Mouse (Mus musculus): ENCODE results near the gene Gm20696. TPM values are rescaled to one million over a fixed set of nuclear protein-coding genes. Genes with fewer than 3 reads are reported as not detected.

Gm20696 gene
- polyA plus RNA-seq, 1 experiment, result not detected

DNA sequence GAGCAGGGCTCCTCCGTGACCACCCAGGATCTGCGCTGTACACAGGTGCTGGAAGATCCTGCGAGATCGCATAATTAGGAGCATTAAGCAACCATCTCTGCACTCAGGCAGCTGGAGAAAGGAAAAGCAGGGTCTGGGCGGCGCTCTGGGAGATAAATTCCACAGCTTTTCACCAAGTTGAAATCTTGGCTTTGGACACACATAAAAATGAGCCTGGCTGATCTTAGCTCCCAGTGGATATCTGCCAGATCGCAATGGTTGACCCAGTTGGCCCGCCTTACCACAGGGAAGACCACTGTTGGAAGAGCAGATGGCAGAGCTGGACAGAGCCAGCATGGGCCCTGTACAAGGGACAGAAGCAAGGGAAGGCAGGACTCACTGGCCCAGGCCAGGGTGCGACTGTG is 157.4 kb downstream of the Gm20696 start:
- Histone ChIP-seq H3K27me3 (ENCODE audit: control insufficient read depth) (no peaks in the 10 kb centered on the region), H3K9me3 (ENCODE audit: control insufficient read depth, low read length) (no peaks in the 10 kb centered on the region), H3K4me3 (replicated peaks) (no peak overlapping the region), H3K4me1 (ENCODE audit: control insufficient read depth) (no peaks in the 10 kb centered on the region), H3K36me3 (ENCODE audit: control insufficient read depth) (peaks cover 7% of the 10 kb centered on the region)
- TF ChIP-seq GATA1 (IDR thresholded peaks at IDR 0.05; ENCODE audit: low read length) (no peak), TAL1 (IDR thresholded peaks at IDR 0.05; ENCODE audit: low read length) (no peak)

GRCm38 (mm10) chr6:99506816-99507215 is 159.8 kb downstream of the Gm20696 start:
- Histone ChIP-seq H3K4me3 (replicated peaks) (no peak overlapping the region), H3K9me3 (ENCODE audit: control insufficient read depth, low read length) (no peaks in the 10 kb centered on the region), H3K4me1 (ENCODE audit: control insufficient read depth) (no peaks in the 10 kb centered on the region), H3K36me3 (ENCODE audit: control insufficient read depth) (peaks cover 7% of the 10 kb centered on the region), H3K27me3 (ENCODE audit: control insufficient read depth) (no peaks in the 10 kb centered on the region)
- no peak for TF ChIP-seq GATA1 (IDR thresholded peaks at IDR 0.05; ENCODE audit: low read length)
- TF ChIP-seq TAL1 (IDR thresholded peaks at IDR 0.05; ENCODE audit: low read length), result no peak

DNA sequence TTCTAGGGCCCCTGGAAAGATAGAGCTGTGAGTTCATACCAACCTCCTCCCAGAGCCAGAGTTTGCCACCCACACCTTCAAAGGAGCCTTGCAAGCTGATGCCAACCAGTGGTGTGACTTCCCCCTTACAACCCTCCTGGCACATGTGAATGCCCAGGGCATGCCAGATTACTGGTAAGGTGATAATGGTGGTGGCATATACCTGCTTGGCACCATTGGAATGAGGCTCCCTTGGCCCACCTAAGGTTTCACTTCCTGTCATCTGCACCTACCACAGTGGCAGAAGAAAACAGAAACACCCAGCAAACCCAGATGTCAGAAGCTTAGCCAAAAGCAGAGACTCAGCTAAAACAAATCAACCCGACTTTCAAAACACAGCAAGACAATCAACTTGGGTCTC is 162.9 kb downstream of the Gm20696 start:
- Histone ChIP-seq H3K27me3 (ENCODE audit: control insufficient read depth) (no peaks in the 10 kb centered on the region), H3K36me3 (ENCODE audit: control insufficient read depth) (peaks cover 7% of the 10 kb centered on the region), H3K4me1 (ENCODE audit: control insufficient read depth) (no peaks in the 10 kb centered on the region), H3K4me3 (replicated peaks) (no peak overlapping the region), H3K9me3 (ENCODE audit: control insufficient read depth, low read length) (no peaks in the 10 kb centered on the region)
- TF ChIP-seq GATA1 (IDR thresholded peaks at IDR 0.05; ENCODE audit: low read length), result no peak
- TF ChIP-seq TAL1 (IDR thresholded peaks at IDR 0.05; ENCODE audit: low read length), result no peak

GRCm38 (mm10) chr6:99502727-99503126 is 163.9 kb downstream of the Gm20696 start:
- Histone ChIP-seq H3K27me3 (ENCODE audit: control insufficient read depth) (no peaks in the 10 kb centered on the region), H3K4me3 (replicated peaks) (no peak overlapping the region), H3K36me3 (ENCODE audit: control insufficient read depth) (peaks cover 7% of the 10 kb centered on the region), H3K4me1 (ENCODE audit: control insufficient read depth) (no peaks in the 10 kb centered on the region), H3K9me3 (ENCODE audit: control insufficient read depth, low read length) (no peaks in the 10 kb centered on the region)
- no peak for TF ChIP-seq GATA1 (IDR thresholded peaks at IDR 0.05; ENCODE audit: low read length)
- no peak for TF ChIP-seq TAL1 (IDR thresholded peaks at IDR 0.05; ENCODE audit: low read length)

DNA sequence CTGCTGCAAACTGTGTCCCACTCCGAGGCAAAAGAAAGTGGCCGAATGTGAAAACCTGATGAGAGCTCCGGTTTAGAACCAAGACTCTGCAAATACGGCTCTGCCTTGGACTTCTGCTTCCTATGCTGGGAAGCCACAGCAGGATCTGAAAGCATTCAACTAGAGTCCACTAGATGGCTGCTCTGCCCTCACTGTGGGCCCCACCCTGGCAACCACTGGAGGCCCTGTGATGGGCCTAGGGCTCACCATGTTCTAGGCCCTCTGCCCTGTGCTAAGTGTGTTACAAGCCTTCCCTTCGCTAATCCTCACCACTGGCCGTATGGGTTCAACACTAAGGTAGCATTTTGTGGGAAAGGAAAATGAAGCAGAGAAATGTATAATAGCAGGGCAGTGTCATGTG is 164.3 kb downstream of the Gm20696 start:
- H3K36me3 ChIP-seq (ENCODE audit: control insufficient read depth), result peaks cover 7% of the 10 kb centered on the region
- no peaks in the 10 kb centered on the region for H3K9me3 ChIP-seq (ENCODE audit: control insufficient read depth, low read length)
- H3K27me3 ChIP-seq (ENCODE audit: control insufficient read depth), result no peaks in the 10 kb centered on the region
- no peaks in the 10 kb centered on the region for H3K4me1 ChIP-seq (ENCODE audit: control insufficient read depth)
- TF ChIP-seq TAL1 (IDR thresholded peaks at IDR 0.05; ENCODE audit: low read length) (no peak), GATA1 (IDR thresholded peaks at IDR 0.05; ENCODE audit: low read length) (no peak)
- no peak overlapping the region for H3K4me3 ChIP-seq (replicated peaks)

- no peaks in the 10 kb centered on the region; the same call in 1 of the 2 replicates for H3K4me1 ChIP-seq (ENCODE audit: control insufficient read depth)
- H3K27me3 ChIP-seq (ENCODE audit: control insufficient read depth), result no peaks in the 10 kb centered on the region
- no peaks in the 10 kb centered on the region for H3K36me3 ChIP-seq (ENCODE audit: control insufficient read depth)
- TF ChIP-seq GATA1 (IDR thresholded peaks at IDR 0.05; ENCODE audit: low read length) (no peak), TAL1 (IDR thresholded peaks at IDR 0.05; ENCODE audit: low read length) (no peak)
- no peak overlapping the region for H3K4me3 ChIP-seq (replicated peaks)
- no peaks in the 10 kb centered on the region for H3K9me3 ChIP-seq (ENCODE audit: control insufficient read depth, low read length)
Observed at GRCm38 (mm10) chr6:99500570-99501270, 165.9 kb downstream of the Gm20696 start.

DNA sequence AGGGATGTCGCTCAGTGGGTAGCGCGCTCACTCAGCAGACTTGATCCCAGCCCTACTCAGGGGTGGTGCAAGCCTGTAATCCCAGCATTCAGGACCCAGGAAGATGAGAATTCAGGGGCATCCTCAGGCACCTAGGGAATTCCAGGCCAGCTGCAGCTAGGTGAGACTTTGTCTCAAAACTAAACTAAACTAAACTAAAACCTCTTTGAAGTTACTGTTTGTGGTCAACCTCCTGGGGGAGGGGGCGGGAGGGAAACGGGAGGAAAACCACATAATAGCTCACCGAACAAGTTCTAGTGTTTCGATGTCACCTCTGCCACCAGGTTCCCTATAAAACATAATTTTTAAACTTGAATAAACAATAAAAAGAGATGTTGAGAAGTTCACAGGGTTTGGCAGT is 168.5 kb downstream of the Gm20696 start:
- H3K9me3 ChIP-seq (ENCODE audit: control insufficient read depth, low read length), result no peaks in the 10 kb centered on the region
- H3K27me3 ChIP-seq (ENCODE audit: control insufficient read depth), result no peaks in the 10 kb centered on the region
- TF ChIP-seq TAL1 (IDR thresholded peaks at IDR 0.05; ENCODE audit: low read length) (no peak), GATA1 (IDR thresholded peaks at IDR 0.05; ENCODE audit: low read length) (no peak)
- H3K4me3 ChIP-seq (replicated peaks), result no peak overlapping the region
- no peaks in the 10 kb centered on the region for H3K36me3 ChIP-seq (ENCODE audit: control insufficient read depth)
- H3K4me1 ChIP-seq (ENCODE audit: control insufficient read depth), result peaks cover under 1% of the 10 kb centered on the region

DNA sequence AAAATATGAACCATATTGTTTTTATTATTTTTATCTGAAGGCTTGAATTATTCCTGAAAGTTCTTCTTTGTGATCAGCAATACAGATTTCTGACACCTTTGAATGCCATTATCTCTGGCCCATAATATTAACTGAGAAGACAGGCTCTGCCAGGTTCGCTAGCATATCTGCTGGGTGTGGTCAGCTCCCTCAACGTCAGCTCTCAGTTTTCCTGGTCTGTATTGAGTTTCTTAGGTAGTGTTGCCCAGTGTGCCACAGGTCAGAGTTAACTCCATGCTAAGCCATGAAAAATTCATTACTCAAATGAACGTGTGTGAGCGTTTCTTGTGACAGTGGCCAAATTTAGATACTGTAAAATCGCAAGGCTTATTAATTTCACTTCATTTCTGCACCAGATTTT is 170.5 kb downstream of the Gm20696 start:
- Histone ChIP-seq H3K4me1 (ENCODE audit: control insufficient read depth) (peaks cover 7% of the 10 kb centered on the region), H3K9me3 (ENCODE audit: control insufficient read depth, low read length) (no peaks in the 10 kb centered on the region)

DNA sequence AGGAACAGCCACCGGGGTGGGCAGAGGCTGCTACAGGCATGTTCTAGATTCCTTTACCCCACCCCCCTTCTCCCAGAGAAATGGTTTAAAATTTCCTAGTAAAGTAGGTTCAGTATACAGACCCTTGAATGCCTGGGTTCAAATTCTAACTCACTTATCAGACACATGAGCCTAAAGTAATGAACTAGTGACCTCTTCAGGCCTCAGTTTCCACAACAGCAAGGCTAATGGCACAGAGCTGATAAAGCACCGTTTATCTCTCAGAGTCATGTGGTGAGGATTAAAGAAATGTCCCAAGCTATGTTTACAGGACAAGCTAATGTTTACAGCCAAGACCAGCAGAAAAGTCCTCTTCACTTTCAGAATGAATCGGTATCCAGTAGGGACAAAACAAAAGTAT is 173.7 kb downstream of the Gm20696 start:
- H3K9me3 ChIP-seq (ENCODE audit: control insufficient read depth, low read length), result no peaks in the 10 kb centered on the region
- H3K4me3 ChIP-seq (replicated peaks), result no peak overlapping the region
- H3K36me3 ChIP-seq (ENCODE audit: control insufficient read depth), result no peaks in the 10 kb centered on the region; the same call in 1 of the 2 replicates
- peaks cover 7% of the 10 kb centered on the region for H3K4me1 ChIP-seq (ENCODE audit: control insufficient read depth)
- H3K27me3 ChIP-seq (ENCODE audit: control insufficient read depth), result no peaks in the 10 kb centered on the region
- TF ChIP-seq GATA1 (IDR thresholded peaks at IDR 0.05; ENCODE audit: low read length), result no peak
- no peak for TF ChIP-seq TAL1 (IDR thresholded peaks at IDR 0.05; ENCODE audit: low read length)

More for the DNA sequence above, 170.5 kb downstream of the Gm20696 start:
- no peaks in the 10 kb centered on the region for H3K36me3 ChIP-seq (ENCODE audit: control insufficient read depth)
- no peak for TF ChIP-seq TAL1 (IDR thresholded peaks at IDR 0.05; ENCODE audit: low read length)
- TF ChIP-seq GATA1 (IDR thresholded peaks at IDR 0.05; ENCODE audit: low read length), result no peak
- no peak overlapping the region for H3K4me3 ChIP-seq (replicated peaks)
- no peaks in the 10 kb centered on the region for H3K27me3 ChIP-seq (ENCODE audit: control insufficient read depth)
